Mouse (Mus musculus) layer of hippocampus, postnatal 36 days (tissue): ENCODE data around the gene Lpp. TPM values are rescaled to one million over a fixed set of nuclear protein-coding genes. Genes with fewer than 3 reads are reported as not detected.

Experiments used
- DNase-seq, 2 experiments: peaks; one replicate each; pipeline ENCODE4 v3.0.0; 2022
- total RNA-seq, 2 experiments: library from RNA; stranded (reverse); gene quantifications; 2 replicates each; pipeline ENCODE4 v1.2.3; 2021

Lpp gene
- total RNA-seq, 2 experiments from 2014 or later = 7.2 to 11.8 TPM

GRCm38 (mm10) chr16:24732751-24733150, 339.4 kb downstream of the Lpp start:
- DNase-seq = no peak

GRCm38 (mm10) chr16:24733321-24733720, 340.0 kb downstream of the Lpp start:
- DNase-seq = no peak

DNA sequence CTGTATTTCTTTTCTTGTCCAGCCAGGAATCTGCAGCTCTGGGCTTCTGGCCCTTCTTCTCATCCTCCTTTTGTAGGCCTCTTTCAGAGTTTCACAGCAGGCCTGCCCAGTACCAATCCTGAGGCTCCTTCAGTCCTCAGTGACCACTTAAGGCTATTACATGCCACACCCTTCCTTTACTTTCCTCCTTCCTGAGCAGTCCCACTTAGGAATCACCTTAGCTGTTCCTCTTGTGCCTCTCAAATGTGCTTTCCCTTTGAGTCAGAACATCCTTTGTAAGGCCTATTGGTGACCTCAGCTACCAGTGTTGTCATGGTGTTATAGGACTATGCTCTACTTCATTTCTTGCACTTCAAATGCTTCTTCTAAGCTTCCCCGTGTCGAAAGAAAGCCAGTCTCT, 342.4 kb downstream of the Lpp start:
- no peak for DNase-seq

DNA sequence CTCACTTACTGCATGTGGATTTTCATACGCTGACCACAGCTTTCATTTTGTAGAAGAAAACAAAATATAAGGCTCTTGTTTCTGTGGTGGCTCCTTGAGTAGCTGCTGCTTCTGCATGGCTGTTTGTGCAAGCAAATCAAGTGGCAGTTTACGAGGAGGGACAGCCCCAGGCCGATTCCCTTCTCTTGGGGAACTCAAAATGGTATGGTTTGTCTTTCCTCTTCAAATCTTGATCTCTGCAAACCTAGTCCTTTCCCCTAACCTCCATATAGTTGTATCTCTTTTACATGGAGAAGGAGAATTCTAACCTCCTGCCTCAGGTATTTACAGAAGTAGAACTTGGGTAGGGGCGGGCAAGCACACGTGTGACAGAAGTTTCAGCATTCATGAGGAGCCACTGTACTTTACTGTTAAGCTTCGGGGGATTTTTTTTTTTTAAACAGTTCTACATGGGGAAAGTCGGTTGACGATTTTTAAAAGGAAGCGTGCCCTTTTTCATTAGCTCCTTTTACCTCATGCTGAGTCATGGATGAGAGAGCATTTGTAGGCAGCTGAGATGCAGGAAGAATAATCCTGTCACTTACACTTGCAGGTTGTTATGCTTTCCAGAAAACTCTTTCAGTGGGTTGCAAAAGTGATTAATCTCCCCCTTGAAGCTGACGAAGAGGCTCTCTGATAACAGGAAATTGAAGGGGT, 344.2 kb downstream of the Lpp start:
- DNase-seq = no peak

GRCm38 (mm10) chr16:24740714-24741113, 347.4 kb downstream of the Lpp start:
- no peak for DNase-seq

GRCm38 (mm10) chr16:24749816-24750215, 356.5 kb downstream of the Lpp start:
- no peak for DNase-seq

- DNase-seq = no peak
These were observed 362.8 kb downstream of the Lpp start for GRCm38 (mm10) chr16:24756141-24756540.

GRCm38 (mm10) chr16:24766051-24766450, 372.7 kb downstream of the Lpp start:
- no peak for DNase-seq

GRCm38 (mm10) chr16:24766596-24766995, 373.3 kb downstream of the Lpp start:
- no peak for DNase-seq

DNA sequence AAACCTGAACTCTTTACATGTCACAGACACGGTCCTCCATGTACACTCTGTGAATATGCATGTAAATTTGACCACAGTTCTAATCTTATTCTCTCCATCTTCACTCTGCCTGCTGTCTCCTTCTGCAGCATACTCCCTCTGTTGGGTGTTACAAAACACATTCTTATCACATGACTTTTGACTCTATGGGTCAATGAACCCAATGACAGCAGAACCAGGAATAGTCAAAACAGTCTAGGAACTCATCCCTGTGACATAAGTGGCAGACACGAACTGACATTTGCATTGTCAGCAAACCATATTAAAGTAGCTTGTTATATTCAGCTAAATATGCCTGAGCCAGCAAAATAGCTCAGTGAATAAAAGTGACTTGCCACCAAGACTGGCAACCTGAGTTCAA, 383.7 kb downstream of the Lpp start:
- no peak for DNase-seq

- DNase-seq = no peak
These were observed 385.3 kb downstream of the Lpp start for GRCm38 (mm10) chr16:24778432-24779274.

GRCm38 (mm10) chr16:24780545-24780944, 387.2 kb downstream of the Lpp start:
- no peak for DNase-seq

GRCm38 (mm10) chr16:24781922-24782321, 388.6 kb downstream of the Lpp start:
- no peak for DNase-seq

- no peak for DNase-seq
These were observed 392.3 kb downstream of the Lpp start for GRCm38 (mm10) chr16:24785651-24786050.

GRCm38 (mm10) chr16:24788973-24789372, 395.7 kb downstream of the Lpp start:
- no peak for DNase-seq

DNA sequence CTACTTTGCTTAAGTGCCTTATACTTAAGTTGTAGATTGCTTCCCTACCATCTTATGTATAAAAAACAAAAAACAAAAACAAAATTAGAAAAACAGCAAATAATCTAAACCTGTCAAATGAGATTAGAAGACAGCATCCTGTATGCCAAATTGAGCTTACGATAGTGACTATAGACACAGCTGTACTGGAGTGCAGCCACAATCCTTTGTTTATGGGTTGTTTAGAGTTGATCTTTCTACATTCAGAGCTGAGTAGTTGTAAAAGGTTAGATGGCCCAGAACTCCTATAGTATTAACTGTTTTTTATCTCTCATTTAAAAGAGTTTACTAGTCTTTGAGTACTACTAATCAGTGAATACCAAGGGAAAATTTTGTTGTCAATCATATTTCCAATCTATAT, 398.1 kb downstream of the Lpp start:
- no peak for DNase-seq

GRCm38 (mm10) chr16:24791984-24792383, 398.7 kb downstream of the Lpp start:
- no peak for DNase-seq

DNA sequence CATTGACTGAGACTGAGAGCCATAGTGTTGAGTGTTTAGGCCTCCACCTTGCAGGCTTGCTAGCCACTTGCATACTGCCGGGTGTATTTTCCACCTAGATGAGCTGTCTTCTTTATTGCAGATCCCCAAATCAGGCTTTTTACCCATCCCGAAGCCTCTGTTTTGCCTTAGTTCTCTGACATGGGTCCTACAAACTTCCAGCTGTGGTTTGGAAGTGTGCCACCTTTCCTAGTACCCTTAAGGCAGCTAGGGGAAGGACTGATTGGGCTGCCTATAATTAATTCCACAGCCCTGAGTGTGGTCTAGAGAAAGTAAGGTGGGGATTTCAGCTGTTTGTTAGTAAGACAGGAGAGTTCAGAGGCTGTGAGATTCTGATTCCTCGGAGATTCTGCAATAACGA, 399.5 kb downstream of the Lpp start:
- DNase-seq = no peak

DNA sequence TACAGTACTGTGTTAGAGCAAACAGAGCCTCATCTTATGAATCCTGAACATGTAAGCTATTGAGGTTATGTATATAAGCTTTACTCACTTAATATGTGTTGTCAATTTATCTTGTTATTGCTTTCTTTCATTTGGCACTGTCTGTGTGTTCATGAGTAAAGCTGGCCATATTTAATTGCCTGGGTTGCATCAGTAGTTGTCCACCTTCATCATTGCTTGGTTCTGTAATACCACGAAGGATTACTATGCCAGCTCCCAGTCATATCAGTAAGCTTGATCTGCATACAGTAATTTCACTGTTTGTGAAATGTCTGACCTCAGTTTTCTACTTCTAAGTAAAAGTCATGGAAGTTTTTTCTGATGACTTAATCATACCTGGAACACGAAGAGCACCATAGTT, 401.4 kb downstream of the Lpp start:
- DNase-seq = no peak

DNA sequence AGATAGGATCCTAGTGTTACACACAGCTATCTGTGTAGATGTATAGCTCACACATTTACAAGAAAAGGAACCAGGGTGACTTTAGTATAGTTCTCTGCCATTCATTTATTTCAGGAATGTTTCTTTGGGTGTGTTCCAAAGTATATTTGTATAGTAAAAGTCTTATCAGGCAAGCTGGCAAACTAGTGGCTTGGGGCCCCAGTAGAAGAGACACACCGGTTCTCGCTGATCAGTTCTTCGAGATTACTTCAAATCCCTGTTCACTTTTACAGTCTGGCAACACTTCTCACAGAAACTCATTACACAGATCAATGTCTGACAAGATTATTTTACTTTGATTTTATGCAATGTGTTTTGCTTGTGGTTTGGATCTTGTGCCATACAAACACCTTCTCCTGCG, 408.0 kb downstream of the Lpp start:
- DNase-seq = no peak

DNA sequence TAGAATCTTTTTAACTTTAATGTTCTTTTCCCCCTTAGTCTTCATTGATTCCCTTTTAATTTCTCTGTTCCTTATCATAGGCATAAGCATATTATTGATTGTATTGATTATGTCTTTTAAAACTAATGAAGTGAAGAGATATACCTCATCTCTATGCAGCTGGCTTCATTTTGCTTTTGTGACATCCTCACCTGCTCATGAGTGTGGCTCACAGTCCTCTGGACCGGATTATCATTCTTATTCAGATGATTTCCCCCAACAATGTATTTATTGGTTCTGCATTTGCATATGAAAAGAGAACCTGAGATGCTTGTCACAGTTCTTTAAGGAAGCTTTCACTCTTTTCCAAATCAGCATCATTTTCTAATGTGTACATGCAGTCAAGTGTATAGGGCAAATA, 408.5 kb downstream of the Lpp start:
- no peak for DNase-seq

DNA sequence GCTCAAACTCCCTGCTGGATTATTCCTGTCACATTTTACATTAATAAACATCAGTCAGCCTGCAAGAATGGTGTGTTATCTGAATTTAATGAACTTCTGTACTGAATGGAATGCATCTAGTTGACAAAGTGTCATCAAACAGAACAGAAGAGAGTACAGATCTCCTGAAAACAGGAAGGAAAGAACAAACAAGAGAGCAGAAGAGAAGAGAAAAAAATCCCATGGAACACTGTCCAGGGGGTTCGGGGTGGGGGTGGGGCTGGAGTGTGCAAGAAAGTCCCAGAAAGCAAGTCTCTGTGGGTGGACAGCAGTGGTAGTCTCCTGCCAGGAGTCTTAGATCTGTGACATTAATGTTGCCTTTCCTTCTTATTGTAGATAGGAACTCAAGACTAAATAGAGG, 412.8 kb downstream of the Lpp start:
- no peak for DNase-seq

DNA sequence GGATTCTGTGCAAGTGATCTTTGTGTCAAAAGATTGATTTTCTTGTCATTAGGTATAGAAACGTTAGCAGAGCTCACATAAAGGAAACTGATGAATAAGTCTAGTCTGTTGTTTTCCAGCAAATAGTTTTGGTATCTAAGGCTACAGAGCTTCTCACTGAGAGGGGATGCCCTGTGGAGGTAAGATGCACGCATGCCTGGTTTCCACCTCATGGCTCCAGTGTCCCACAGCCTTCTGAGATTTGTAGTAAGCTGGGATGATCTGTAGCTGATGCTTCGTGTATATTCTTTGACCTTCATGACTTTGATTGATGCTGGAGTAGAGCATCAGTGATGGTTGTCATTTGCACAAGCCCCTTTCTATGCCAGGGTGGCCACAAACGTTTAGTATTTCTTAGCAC, 414.3 kb downstream of the Lpp start:
- no peak for DNase-seq

DNA sequence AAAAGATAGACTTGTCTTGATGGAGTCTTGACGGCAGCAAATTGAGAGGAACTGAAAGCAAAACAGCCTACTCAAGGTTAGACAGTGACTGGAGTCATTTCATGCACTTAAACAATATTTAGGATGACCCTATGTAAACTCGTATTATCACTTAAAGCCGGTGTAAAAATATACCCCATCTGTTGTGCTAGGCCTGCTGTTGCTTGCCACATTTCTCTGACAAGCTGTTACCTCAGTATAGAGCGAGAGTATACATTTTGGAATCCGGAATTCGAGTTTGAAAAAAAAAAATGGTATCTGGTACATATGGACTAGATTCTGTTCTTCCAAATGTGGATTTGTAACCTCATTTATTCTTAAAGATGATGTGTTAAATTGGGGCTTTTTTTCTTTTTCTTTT, 416.5 kb downstream of the Lpp start:
- no peak for DNase-seq
